Mouse (Mus musculus) embryo, embryonic 11 days (tissue): Measurements from ENCODE around the gene Grm3.

Experiments used
- DNase-seq: peaks from one replicate; pipeline ENCODE4 v3.0.0-alpha.2; 2015

Grm3 gene

DNA sequence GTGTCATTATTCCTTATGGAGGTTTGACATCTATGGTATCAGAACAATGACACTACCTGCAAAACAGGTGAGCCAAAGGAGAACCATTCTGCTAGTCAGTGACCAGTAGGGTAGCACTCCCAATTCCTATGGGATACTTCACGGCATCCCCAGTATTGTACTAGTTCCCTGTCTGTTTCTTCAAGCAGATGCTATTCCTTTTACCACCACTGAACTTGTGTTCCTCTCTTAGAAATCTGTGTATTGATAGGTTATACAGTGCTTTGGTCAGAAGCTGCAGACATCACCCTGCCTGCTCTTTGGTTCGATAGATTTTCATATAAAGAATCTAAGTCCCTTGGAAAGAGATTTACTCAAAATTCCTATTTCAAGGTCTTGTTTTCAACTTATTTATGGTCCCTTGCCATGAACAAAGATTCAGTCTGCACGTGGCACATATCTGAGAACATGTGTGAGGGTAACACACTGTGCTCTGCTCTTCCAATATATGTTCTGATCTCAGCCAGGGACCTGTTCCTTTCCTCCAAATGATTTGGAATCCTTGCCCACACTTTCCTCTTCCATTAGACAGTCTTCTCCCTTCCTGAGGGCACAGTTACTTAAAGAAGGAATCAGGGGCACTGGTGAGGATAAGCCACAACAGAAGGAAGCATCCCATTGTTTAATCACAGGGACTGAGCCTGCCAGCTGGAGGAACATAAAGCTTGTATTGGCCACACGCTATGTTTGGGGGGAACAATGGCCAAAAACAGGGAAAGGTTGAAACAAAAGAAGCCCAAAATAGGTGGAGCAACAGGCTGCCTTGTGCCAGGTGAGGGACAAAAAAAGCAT lies 102.5 kb downstream of the Grm3 start:
- no peak for DNase-seq

DNA sequence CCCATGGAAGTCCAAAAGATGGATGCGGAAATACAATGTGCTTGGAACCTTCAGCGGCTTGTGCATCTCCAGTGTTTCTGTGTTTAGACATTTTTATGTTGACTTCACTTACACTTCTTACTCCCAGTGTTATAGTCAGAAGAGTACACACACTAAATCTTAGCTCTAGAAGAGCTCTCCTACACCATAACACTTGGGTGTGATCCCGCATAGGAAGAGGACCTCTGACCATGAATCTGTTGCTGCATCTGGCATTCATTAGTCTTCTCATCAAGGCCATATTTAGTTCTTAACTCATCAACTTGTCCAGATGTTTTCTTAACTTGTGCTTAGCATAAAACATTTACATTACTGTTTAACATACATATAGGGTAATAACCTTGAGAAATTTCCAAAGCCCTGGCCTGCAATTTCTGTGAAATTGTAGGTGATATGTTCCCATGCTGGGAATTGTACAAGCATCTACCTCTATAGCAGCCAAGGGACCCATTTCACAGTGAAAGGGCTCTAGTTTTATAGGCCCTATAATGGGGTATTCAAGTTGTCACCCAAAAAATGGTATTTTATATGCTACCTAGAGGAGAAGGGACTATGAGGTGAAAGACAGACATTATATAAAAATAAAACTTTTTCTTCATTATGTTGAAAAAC lies 103.4 kb downstream of the Grm3 start:
- no peak for DNase-seq

DNA sequence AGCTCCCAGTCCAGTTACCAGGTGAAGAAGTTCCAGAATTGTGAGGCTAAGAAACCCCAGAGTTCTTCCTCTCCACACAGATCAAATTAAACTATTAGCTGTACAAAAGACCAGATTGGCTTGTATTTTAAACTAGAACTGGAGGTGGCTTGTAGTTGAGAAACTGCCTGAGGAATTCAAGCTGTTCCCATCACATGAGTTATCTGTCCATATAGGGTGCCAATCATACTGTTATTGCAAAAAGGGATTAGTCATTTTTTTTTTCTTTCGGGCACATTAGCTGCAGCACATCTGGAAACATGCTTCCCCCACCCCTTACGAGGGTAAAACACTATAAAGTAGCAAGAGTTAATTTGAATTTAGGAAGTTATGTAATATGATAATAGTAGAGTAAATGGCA lies 145.9 kb downstream of the Grm3 start:
- DNase-seq: no peak

DNA sequence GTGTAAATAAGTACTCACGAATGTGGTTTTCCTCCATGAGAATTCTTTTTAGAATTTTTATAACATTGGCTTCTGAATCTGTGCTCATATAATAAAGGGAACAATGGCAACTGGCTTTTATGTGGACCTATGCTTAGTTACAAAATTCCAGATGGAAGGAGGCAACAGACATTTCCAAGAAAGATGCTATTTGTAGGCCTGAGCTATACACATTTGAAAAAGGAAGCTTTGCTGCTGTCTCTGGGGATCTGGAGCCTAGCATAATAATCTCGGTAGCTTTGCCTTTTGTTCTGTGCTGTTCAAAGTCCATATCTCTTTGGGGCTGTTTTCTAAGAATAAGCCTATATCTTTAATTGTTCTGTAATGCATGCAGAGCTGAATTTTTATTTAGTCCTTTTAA lies 146.4 kb downstream of the Grm3 start:
- DNase-seq: no peak

DNA sequence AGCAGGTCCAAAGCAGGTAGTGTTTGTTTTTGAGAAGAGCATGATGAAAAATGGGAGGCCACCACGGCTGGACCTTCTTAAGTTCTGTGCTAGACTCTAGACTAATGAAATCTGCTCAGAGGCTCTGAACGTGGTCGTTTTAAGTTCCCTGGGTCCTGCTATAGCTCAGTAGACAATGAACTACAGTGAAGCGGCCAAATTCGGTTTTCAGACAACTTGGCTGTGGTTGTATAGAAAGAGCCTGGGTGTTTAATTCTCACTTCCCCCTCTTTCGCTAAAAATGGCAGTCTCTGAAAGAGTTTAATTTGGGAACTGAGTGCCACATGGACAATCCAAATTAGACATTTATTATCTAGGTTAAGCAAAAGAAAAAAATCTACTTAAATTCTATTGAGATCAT lies 154.0 kb downstream of the Grm3 start:
- DNase-seq: no peak

DNA sequence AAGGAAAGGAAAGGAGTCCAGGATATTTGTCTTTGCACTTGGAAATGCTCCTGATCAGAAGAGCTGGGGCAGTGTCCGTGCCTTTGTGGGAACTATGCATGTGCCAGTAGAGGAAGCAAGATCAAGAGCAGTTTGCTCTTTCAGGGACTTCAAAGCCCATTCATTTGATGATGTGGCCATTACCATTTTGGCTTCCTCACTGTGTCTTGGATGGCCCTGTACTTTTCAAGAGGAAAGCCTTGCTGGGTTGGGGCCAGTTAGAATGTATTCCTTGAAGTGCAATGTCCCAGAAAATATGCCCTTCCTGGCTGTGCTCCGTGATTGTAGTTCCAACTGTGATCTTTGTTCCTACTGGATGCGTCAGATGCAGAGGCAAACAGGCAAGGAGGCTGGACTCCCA lies 167.3 kb downstream of the Grm3 start:
- no peak for DNase-seq

DNA sequence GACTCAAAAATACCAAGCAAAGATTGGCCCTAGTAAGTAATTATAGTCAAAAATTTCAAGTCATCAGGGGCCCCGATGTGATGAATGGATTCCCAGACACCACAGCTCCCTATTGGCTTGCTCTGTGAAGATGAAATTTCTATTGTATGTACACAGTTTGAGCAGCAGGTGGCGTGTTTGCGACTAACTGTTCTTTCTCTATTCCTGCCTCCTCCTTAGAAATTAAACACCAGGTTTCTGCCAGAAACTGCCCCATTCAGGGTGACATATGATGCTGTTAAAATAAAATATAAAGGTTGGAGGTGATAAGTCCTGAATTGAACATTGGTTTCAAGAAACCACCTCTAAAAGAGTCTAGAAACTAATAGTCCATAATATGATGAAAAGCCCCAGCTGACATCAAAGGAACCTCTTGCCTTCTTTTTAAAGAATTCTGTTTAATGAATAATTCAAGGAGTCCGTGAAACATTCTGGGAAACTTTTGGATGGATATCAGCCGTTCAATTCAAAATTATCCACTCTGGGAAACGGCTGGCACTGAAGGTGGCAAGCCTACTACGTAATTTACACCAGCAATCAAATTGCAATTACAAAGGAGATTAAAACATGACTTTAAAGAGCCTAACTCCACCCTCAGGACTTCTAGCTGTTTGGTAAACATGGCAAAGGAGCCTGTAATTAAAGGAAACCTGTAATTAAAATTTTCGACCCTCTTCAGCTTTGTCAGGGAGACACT lies 184.0 kb downstream of the Grm3 start:
- DNase-seq: peak; percentile 50

DNA sequence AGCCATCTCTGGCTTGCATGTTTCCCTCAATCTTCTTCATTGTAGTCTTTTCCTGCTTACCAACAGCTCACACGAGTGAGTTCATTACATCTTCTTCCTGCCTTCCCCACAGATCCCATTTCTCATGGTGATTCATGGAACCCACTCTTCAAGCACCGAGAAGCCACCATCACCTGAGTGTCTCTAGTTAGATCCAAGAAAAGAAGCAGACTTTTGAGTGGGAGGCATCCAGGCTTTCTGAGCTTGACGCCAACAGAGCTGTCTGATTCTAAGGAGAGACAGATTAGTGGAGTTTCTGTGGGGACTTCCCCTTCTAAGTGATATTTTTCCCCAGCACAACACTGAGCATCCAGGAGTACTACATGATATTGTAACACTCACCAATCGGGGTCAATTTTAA lies 199.5 kb downstream of the Grm3 start:
- no peak for DNase-seq

DNA sequence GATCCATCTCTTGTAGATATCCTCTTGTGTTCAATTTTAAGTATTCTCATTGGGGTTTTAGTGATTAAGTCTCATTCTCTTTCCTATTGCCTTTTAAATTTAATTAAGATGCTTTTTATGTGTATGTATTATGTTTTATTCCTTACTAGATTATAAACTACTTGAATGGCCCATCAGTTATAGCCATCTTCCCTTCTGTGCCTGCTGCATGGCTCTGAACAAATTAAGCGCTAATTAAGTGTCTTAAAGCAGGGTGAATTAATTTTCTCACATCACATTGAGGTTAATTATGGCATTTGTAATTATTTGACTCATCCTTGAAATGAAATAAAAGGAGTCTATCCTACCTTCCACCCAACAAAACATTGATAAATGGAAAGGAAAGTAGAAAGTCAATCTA lies 213.9 kb downstream of the Grm3 start:
- no peak for DNase-seq

DNA sequence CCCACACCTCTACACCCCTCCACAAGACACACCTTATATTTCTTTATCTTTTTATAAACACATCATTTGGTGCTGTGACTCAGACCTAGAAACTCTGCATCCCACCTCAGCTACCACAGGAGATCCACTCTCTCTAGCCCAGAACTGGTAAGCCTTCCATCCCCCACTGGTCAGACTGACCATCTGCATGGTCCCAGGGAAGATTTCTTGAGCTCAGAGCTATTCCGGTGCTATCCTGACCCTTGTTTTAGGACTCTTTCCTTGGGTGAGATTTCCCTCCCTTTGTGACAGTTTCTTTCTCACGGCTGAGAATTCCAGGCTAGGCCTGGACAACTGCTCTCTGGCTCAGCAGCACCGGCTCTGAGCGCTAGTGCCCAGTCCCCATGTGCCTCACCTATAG lies 227.7 kb downstream of the Grm3 start:
- no peak for DNase-seq

DNA sequence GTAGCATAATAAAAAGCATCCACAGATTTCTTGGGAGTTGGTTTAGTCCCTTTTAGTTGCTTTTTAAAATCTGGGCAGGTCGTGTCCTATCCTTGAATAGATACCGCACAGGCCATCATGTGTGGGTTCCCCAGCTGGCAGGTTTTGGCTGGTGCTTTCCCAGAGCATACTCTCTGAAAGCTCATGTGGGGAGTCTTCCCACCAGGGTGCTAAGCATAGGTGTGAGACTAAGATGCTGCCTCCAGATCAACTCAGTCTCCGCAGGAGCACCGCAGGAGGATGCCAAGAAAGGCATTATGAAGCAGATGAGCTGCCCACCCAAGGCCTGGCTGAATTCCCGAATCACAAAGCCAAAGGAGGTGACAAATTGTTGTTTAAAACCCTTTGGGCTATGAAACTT lies 229.5 kb downstream of the Grm3 start:
- DNase-seq: no peak

DNA sequence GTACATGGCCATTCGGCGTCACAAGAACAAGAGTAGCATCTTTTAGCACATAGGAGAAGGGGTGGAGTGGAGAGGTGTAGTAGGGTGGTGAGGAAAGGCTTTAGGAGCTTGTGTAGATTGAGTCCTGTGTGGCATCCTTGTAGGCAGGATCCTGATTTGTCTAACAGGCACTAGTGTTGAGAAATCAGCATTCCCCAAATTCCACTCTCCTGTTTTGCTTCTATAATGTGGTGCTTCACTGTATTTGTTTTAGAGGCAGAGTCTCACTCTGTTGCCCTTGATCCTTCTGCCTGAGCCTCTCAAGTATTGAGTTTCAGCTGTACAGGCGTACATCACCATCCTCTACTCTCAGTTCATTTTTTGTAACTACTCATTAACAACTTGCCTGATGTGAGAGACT lies 247.4 kb downstream of the Grm3 start:
- DNase-seq: no peak

DNA sequence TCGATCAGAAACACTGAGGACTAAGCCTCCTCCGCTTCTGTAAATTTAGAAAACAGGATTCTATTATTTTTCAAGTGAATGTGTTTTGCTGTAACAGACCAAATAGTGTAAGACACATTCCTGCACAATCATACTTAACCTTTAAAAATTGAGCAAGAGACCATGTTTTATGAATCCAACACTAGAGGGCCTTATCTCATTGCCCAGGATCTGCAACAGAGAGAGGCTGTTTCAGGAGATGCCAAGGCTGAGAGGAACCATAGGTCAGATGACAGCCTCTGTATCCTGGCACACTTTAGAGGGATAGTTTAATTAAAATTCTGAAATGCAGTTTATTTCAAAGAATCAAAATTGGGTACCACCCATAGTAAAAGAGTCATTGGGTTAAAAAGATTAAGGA lies 271.7 kb downstream of the Grm3 start:
- no peak for DNase-seq

DNA sequence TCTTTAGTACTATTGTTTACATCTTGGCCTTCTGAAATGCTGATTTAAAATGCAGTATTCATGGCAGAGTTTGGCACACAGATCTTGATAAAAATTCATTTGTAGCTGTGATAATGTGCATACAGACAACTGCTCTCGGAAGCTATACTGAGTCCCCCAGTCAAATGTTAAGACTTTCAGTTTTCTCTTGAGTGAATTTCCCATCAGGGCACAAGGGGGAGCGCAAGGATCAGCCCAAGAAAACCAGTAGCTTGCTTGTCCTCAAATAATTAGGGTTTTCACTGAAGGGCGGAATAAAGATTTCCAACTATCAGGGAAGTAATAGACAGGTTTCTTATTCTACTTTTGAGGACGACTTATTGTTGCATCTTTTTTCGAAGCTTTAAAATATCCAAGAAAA lies 275.4 kb downstream of the Grm3 start:
- no peak for DNase-seq

DNA sequence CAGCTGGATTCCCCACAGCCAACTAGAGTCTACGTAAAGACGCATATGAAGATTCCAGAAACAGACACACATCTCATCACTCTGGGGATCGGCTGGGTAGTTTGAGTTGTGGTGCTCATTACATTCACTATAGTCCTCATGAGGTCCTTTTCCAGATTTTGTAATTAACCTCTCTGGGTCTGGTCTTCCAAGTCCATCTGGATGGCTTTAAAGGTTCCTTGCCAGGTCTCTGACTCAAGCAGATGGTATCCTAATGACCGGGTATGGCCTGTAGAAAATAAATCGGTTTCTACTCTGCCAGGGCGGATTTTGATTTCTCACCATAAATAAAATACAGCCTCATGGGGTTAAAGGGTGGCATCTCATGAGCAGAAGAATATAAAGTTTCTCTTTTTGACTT lies 276.0 kb downstream of the Grm3 start:
- DNase-seq: no peak

DNA sequence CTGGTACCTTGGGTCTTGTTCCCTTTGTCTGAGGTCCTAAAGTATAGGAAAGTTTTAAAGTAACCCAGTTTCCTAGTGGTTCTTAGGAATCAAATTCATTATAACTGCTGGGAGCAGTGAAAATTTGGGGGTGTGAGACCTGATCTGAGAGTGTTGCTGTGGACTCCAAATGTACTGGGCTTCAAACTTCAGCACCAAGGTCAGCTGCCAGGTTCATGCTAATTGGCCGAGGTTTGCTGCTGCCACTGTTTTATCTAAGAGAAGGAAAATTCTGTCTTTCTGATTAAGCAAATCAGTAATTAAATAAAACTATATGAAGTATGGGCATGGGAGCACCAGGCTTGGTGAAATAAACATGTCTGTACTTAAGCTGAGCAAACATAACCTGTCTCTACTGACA lies 278.8 kb downstream of the Grm3 start:
- peak; percentile 65 for DNase-seq
